Mouse (Mus musculus): ENCODE measurements around the gene Gm20388.

DNA sequence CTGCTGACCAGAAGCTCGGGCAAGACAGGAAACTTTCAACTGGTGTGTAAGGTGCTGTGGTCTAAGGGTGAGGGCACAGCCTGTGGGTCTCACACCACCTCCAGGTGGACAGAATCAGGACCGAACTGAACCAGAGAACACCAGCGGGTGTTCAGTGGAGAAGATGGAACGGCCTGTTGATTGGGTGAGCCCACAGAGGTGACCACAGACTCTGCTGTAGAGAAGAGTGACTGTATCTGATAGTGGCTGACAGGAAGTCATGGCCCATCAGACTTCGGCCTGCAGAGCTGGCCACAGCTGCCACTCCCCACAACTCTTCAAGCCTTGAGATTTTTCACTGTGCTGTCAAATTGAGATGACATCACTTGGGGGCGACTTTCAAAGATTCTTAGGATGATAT lies 3808.6 kb downstream of the Gm20388 start:
- TF ChIP-seq CTCF (conservative IDR thresholded peaks at IDR 0.05; ENCODE audit: insufficient read depth, insufficient read length, low read depth, low read length) = no peak
- TF ChIP-seq POLR2A (IDR thresholded peaks at IDR 0.05; ENCODE audit: low read depth, low read length) = no peak

Measured in kidney, adult 2 months (tissue).